Mouse (Mus musculus) forebrain, embryonic 15.5 days (tissue): ENCODE measurements around the gene Gldc. TPM values are rescaled to one million over a fixed set of nuclear protein-coding genes. Genes with fewer than 3 reads are reported as not detected.

Experiments used
- ATAC-seq: fragments of 200-750 bp; cut with Nextera tagmentation; replicated peaks from 2 replicates; pipeline ENCODE4 v1.8.0; 2017; ENCODE audit warnings: mild to moderate bottlenecking, moderate TSS enrichment, moderate library complexity
- H3K27ac ChIP-seq: fragments of 300-500 bp; sonication (generic); replicated peaks from 2 replicates; pipeline ENCODE4 v1.5.1; 2015; ENCODE audit warnings: mild to moderate bottlenecking, inconsistent platforms
- H3K27me3 ChIP-seq: fragments of 300-500 bp; sonication (generic); 2 replicates; pipeline ENCODE4 v1.6.1; 2015; ENCODE audit warnings: inconsistent platforms
- H3K36me3 ChIP-seq: fragments of 300-500 bp; sonication (generic); 2 replicates; pipeline ENCODE4 v1.6.1; 2015; ENCODE audit warnings: mild to moderate bottlenecking, inconsistent platforms
- H3K4me1 ChIP-seq: fragments of 300-500 bp; sonication (generic); 2 replicates; pipeline ENCODE4 v1.6.1; 2015; ENCODE audit warnings: inconsistent platforms
- H3K4me2 ChIP-seq: fragments of 300-500 bp; sonication (generic); replicated peaks from 2 replicates; pipeline ENCODE4 v1.6.1; 2015; ENCODE audit warnings: mild to moderate bottlenecking, inconsistent platforms
- H3K4me3 ChIP-seq: fragments of 300-500 bp; sonication (generic); 2 replicates; pipeline ENCODE4 v1.5.1; 2015; ENCODE audit warnings: mild to moderate bottlenecking, inconsistent platforms
- H3K9ac ChIP-seq: fragments of 300-500 bp; sonication (generic); replicated peaks from 2 replicates; pipeline ENCODE4 v1.6.1; 2015; ENCODE audit warnings: mild to moderate bottlenecking, inconsistent platforms
- H3K9me3 ChIP-seq: fragments of 300-500 bp; sonication (generic); 2 replicates; pipeline ENCODE4 v1.6.1; 2016; ENCODE audit warnings: inconsistent platforms
- WGBS: fragments of 180-500 bp; shearing (Covaris S2); methylation state at CpG from one replicate; pipeline ENCODE4 v1.1.7; 2015; ENCODE audit warnings: mixed read lengths; 5-methylcytosine and 5-hydroxymethylcytosine counted together
- polyA plus RNA-seq: library from polyadenylated mRNA; unstranded; fragments of >200 nt; fragmentation: Nextera tagmentation; extraction: Ambion mirVana; gene quantifications from 2 replicates; pipeline ENCODE4 v1.2.1, GENCODE M21; 2015

Gldc gene
- polyA plus RNA-seq, 1 experiment from 2014 or later: 15.7 TPM

DNA sequence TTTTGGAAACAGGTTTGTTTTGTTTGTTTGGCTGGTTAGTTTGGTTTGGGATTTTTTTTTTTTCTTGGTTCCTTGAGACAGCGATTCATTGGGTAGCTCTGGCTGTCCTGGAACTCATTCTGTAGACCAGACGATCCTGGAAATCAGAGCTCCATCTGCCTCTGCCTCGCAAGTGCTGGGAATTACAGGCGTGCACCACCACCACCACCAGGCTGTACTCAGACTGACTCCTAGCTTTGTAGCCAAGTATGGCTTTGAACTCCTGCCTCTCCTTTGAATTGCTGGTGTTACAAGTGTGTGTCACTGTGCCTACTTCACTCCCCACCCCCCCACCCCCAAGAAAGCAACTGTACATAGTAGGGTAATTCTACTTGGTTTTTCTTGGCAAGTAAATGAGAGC is 58.0 kb downstream of the Gldc start:
- ATAC-seq: no peak
- no peaks in the 10 kb centered on the region for H3K9me3 ChIP-seq
- no peak overlapping the region for H3K9ac ChIP-seq
- H3K4me2 ChIP-seq: 0 out of 2 replicates have a peak overlapping the region, but pooled peaks have one; percentile 18
- no peak overlapping the region for H3K4me3 ChIP-seq
- WGBS: 64% methylated on average over 4 of the region's 4 CpGs
- no peaks in the 10 kb centered on the region for H3K36me3 ChIP-seq
- H3K27ac ChIP-seq: peak overlapping the region; percentile 88
- no peaks in the 10 kb centered on the region for H3K27me3 ChIP-seq
- peaks cover 37% of the 10 kb centered on the region for H3K4me1 ChIP-seq

DNA sequence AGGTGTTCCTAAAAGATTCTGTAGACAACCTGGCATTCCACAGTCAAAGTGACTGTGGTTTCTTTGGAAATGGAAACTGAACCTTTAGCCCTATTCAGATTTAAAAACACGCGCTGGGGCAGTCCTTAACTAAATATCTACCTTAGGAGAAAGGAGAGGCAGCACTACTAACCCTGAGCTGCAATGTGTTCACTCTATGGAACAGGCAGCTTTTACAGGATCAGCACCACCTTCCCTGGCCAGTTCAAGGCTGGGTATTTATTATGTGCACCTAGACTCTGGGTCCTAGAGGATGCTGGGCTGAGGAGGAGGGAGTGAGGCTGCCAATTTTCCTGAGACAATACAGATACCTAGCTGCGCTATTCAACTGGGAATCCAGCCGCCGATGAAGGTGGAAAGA is 59.6 kb downstream of the Gldc start:
- Histone ChIP-seq H3K4me2 (no peak overlapping the region), H3K9me3 (no peaks in the 10 kb centered on the region), H3K4me1 (peaks cover 37% of the 10 kb centered on the region), H3K27me3 (no peaks in the 10 kb centered on the region), H3K4me3 (no peak overlapping the region), H3K9ac (no peak overlapping the region), H3K27ac (no peak overlapping the region), H3K36me3 (no peaks in the 10 kb centered on the region)
- ATAC-seq: no peak
- 76% methylated on average over 5 of the region's 5 CpGs for WGBS

DNA sequence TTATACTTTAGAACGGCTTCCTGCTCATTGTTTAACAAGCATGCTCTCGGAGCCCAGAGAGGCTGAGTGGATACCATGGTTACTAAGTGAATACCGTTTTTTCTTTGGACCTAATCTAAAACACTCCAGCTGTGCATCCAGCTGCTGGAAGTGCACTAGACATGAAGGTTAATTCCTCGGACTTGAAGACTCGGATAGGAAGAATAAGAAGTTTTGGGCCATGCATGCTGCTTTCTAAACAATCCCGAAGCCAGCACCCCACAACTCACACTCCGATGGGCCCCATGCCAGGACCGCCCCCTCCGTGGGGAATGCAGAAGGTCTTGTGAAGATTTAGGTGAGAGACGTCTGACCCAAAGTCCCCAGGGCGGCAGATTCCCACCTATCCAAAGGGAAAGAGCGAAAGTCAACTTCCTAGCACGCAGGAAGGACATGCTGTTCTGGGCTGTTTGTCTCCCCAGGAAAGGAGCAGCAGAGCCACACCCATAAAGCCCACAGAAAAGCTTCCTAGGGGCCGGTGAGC is 60.2 kb downstream of the Gldc start:
- Histone ChIP-seq H3K27me3 (no peaks in the 10 kb centered on the region), H3K4me2 (no peak overlapping the region), H3K27ac (0 out of 2 replicates have a peak overlapping the region, but pooled peaks have one; percentile 42), H3K4me1 (peaks cover 37% of the 10 kb centered on the region), H3K4me3 (no peak overlapping the region), H3K9ac (no peak overlapping the region), H3K9me3 (no peaks in the 10 kb centered on the region), H3K36me3 (no peaks in the 10 kb centered on the region)
- WGBS: 37% methylated on average over 14 of the region's 14 CpGs
- no peak for ATAC-seq

DNA sequence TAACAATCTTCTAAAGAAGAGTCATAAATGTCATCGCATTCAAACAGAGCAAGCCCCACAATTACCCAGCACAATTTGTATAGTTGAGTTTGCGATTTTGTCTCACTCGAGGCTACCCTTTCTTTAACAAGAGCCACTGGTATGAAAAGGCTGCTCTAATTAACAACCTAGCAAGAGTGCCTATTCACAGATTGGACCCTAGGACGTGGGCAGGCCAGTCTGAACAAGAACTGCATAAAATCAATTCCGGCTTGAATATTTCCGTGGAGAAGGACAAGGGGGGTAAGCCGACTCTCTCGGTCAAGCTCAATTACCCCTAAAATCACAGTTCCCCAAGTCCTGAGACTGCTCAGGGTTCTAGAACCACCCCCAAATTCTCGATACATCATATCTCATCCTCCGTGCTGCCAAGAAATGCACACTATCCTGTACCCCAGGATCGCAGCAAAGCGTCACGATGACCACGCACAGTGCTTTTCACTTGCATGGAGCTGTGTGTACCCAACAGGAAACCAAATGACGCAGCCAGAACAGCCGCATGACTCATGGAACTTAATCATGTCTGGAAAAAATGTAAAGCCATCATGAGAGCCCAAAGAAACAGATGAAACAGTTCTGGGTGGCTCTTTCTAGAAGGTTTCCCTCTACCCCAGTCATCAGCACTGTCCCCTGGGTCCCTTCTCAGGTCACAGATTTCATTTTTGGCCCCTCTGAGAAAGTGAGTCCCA is 62.1 kb downstream of the Gldc start:
- no peaks in the 10 kb centered on the region for H3K9me3 ChIP-seq
- no peak overlapping the region for H3K4me2 ChIP-seq
- ATAC-seq: no peak
- no peak overlapping the region for H3K9ac ChIP-seq
- no peak overlapping the region for H3K27ac ChIP-seq
- H3K27me3 ChIP-seq: no peaks in the 10 kb centered on the region
- no peak overlapping the region for H3K4me3 ChIP-seq
- 43% methylated on average over 16 of the region's 16 CpGs for WGBS
- H3K36me3 ChIP-seq: no peaks in the 10 kb centered on the region
- peaks cover 36% of the 10 kb centered on the region for H3K4me1 ChIP-seq

DNA sequence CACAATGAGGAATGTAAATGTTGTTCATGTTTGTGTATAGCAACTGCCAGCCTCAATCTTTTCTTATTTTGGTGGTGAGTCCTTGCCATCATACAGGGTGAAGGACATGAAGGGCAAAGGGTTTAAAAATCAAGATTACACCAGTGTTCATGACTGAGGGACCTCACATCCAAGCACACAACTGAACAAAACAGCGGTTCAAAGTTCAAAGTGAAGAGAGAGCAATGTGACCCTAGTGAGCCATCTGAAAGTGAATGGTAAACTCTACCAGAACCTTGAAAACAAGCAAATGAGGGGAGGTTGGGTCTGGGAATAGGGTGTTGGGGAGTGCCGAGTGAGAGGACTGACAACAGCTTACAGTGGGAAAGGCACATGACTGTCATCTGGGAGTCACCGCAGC is 63.8 kb downstream of the Gldc start:
- no peak for ATAC-seq
- H3K9ac ChIP-seq: no peak overlapping the region
- H3K9me3 ChIP-seq: no peaks in the 10 kb centered on the region
- no peak overlapping the region for H3K27ac ChIP-seq
- H3K27me3 ChIP-seq: no peaks in the 10 kb centered on the region
- peaks cover 32% of the 10 kb centered on the region for H3K4me1 ChIP-seq
- H3K4me3 ChIP-seq: no peak overlapping the region
- WGBS: 97% methylated on average over 3 of the region's 3 CpGs
- H3K4me2 ChIP-seq: no peak overlapping the region
- no peaks in the 10 kb centered on the region for H3K36me3 ChIP-seq

DNA sequence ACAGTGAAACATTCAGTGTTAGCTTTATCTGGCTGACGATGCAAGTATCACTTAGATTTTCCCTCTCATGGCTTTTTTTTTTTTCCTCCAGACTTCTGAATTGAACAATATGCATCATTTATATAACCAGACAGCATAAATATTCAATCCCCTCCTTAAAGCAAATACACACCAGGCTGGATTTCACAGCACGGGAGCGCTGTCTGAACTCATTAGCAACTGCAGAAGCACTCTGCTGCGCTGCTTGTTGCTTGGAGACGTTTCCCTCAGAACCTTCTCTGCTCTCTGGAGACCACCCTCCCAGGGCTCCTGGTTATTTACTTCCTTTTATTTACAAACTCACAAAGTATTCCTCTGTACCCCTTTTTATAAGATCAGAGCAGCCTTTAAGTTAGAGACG is 66.1 kb downstream of the Gldc start:
- peak; percentile 58 for ATAC-seq
- Histone ChIP-seq H3K27me3 (no peaks in the 10 kb centered on the region), H3K36me3 (no peaks in the 10 kb centered on the region), H3K4me1 (peaks cover 32% of the 10 kb centered on the region), H3K4me3 (no peak overlapping the region), H3K27ac (peak overlapping the region; percentile 74), H3K9me3 (no peaks in the 10 kb centered on the region), H3K4me2 (no peak overlapping the region), H3K9ac (no peak overlapping the region)
- 43% methylated on average over 6 of the region's 6 CpGs for WGBS

DNA sequence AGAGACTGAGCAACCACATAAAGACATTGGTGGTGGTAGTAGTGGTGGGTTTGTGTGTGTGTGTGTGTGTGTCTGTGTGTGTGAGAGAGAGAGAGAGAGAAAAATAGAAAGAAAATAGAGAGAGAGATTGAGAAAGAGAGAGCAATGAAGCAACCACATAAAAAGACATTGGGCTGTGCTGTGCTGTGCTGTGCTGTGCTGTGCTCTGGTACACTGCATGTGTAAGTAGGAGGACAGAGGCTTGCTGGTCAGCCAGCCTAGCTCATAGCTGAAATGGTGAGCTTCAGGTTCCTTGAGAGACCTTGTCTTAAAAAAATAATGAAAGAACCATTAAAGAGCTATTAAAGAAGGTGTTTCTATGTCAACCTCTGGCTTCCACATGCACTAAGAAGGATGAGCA is 66.6 kb downstream of the Gldc start:
- no peaks in the 10 kb centered on the region for H3K27me3 ChIP-seq
- H3K4me2 ChIP-seq: no peak overlapping the region
- H3K36me3 ChIP-seq: no peaks in the 10 kb centered on the region
- no peak overlapping the region for H3K4me3 ChIP-seq
- ATAC-seq: 0 out of 2 replicates have a peak, but pooled peaks have one; percentile 27
- H3K27ac ChIP-seq: peak overlapping the region; percentile 74
- H3K4me1 ChIP-seq: peaks cover 31% of the 10 kb centered on the region
- H3K9me3 ChIP-seq: no peaks in the 10 kb centered on the region
- no peak overlapping the region for H3K9ac ChIP-seq

DNA sequence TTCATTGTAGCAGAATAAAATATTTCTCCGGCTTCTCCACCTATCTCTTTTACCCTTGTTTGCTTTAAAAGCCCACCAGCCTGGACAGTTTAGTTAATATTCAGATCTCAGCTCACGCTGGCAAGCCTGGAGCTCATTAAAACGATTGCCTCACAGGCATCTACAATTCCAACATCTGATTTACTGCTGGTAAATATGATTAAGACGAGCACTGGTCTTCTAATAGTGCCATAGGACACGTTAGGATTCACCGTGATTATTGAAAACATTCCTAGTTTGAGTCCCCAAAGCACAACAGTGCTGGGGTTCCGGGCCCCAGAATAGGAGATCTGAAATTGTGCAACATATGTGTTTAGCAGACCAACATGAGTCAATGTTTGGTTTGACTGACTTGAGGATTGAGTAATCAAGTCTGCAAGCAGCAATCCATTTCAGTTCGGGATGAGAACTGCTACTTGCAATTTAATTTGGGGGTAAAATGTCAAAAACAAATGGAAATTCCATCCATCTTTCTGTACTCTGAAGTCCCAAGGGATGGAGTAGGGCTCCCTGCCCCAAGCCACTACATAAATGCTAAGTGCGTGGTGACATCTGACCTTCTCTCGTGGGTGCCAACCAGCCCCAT is 67.9 kb downstream of the Gldc start:
- peaks cover 24% of the 10 kb centered on the region for H3K4me1 ChIP-seq
- no peaks in the 10 kb centered on the region for H3K9me3 ChIP-seq
- H3K27me3 ChIP-seq: no peaks in the 10 kb centered on the region
- no peak for ATAC-seq
- H3K36me3 ChIP-seq: no peaks in the 10 kb centered on the region
- no peak overlapping the region for H3K4me2 ChIP-seq
- no peak overlapping the region for H3K4me3 ChIP-seq
- 50% methylated on average over 10 of the region's 10 CpGs for WGBS
- no peak overlapping the region for H3K9ac ChIP-seq
- peak overlapping the region; percentile 16; the same call in 1 of the 2 replicates for H3K27ac ChIP-seq

DNA sequence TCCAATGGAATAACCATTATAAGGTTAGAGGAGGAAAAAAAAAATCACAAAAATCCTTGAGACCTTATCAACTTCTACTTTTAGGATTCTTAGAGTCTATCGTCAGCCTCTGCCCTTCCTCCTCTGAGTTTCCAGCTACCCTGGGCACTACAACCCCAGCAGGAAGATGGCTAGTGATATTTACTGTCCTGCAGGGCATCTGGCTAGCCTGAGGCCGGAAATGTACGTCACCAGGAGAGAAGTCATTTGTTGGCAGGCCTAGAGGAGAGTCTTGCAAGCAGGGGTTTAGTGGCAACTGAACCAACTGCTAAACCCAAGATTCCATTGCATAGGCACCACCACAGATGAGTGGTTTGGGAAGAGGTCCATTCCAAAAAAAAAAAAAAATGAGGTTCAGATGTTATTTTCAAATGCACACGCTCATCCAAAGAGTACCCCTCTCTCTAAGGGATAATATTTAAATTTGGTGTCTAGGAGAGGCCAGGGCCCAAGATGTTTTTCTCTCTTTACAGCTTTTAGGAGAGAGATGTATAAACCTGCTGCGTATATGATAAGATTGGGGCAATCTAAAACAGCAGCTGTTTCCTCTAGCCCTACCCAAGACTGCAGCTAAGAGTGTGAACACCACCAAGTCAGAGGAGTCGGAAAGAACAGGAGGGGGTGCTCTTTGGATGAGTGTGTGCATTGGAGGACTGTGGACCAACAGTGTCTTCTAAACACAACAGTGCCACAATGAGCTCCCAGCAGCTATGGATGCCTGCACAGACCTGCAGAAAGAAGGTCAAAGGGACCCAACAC is 70.0 kb downstream of the Gldc start:
- no peaks in the 10 kb centered on the region for H3K27me3 ChIP-seq
- H3K9me3 ChIP-seq: no peaks in the 10 kb centered on the region
- H3K4me1 ChIP-seq: peaks cover 24% of the 10 kb centered on the region
- H3K36me3 ChIP-seq: peaks cover 2% of the 10 kb centered on the region; the same call in 1 of the 2 replicates
- no peak overlapping the region for H3K27ac ChIP-seq
- no peak overlapping the region for H3K4me2 ChIP-seq
- H3K4me3 ChIP-seq: no peak overlapping the region
- no peak for ATAC-seq
- no peak overlapping the region for H3K9ac ChIP-seq
- WGBS: 92% methylated on average over 6 of the region's 6 CpGs

DNA sequence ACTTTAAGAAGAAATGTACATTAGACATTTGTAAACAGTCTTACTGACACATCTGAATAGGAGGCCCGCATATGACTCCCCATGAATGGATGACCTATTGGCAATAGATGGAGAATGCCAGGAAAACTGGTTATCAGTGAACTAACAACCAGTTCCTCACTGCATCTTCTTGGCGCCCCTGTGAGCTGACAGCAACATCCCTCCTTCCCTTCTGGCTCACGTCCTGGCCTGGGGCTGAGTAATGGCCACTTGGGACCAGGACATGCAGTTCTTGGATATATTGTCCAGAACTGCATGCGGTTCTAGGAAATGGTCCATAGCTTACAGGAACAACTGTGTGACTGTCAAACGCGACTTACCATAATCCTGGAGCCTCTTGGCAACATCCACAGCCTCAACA is 72.6 kb downstream of the Gldc start:
- Histone ChIP-seq H3K9ac (no peak overlapping the region), H3K36me3 (peaks cover 18% of the 10 kb centered on the region; the same call in 1 of the 2 replicates), H3K27me3 (no peaks in the 10 kb centered on the region), H3K4me3 (no peak overlapping the region), H3K27ac (no peak overlapping the region), H3K9me3 (no peaks in the 10 kb centered on the region), H3K4me2 (no peak overlapping the region), H3K4me1 (peaks cover 9% of the 10 kb centered on the region)
- WGBS: 97% methylated on average over 6 of the region's 6 CpGs
- no peak for ATAC-seq

DNA sequence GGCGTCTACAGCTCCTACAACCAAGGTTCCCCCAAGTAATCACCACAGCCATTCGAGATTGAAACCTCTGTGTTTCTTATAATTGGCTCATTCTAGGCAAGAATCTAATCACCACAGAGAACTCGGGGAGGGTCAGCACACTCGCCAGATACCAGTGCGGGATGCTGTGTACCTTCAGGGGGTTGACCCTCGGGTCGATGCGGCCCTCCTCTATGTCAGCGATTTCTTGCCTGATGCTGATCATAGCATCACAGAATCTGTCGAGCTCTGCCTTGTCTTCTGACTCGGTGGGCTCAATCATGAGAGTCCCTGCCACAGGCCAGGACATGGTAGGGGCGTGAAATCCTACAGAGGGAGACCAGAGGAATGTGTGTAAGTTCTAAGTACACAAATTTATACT is 74.7 kb downstream of the Gldc start:
- 94% methylated on average over 12 of the region's 12 CpGs for WGBS
- Histone ChIP-seq H3K4me1 (no peaks in the 10 kb centered on the region), H3K9me3 (no peaks in the 10 kb centered on the region), H3K36me3 (peaks cover 21% of the 10 kb centered on the region), H3K27ac (no peak overlapping the region), H3K9ac (no peak overlapping the region), H3K4me2 (no peak overlapping the region), H3K4me3 (no peak overlapping the region), H3K27me3 (no peaks in the 10 kb centered on the region)
- no peak for ATAC-seq

DNA sequence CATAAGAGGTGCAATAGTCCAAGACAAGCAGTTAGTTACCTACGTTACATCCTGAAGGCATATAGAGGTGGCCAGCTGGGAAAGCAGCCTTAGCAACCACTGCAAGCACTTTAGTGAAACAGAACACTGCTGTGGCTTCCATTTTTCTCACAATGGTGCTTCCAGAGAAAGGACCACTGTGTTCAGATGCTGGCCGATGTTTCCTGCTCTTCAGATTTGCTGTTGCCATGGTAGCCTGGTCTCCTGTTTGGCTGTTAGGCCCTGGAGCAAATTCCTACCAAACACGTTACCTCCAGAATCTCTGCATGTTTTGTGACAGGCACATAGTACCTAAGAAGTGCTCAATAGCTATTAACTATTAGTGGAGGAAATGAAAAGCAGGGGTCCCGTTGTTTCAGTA is 78.2 kb downstream of the Gldc start:
- H3K4me2 ChIP-seq: no peak overlapping the region

More for the DNA sequence above, 78.2 kb downstream of the Gldc start:
- ATAC-seq: peak; percentile 15; the same call in 1 of the 2 replicates
- Histone ChIP-seq H3K9me3 (no peaks in the 10 kb centered on the region), H3K27me3 (no peaks in the 10 kb centered on the region), H3K36me3 (peaks cover 49% of the 10 kb centered on the region), H3K4me3 (no peak overlapping the region), H3K9ac (no peak overlapping the region), H3K4me1 (peaks cover 3% of the 10 kb centered on the region; the same call in 1 of the 2 replicates), H3K27ac (peak overlapping the region; percentile 5; the same call in 1 of the 2 replicates)
- WGBS: 40% methylated on average over 4 of the region's 4 CpGs
